Mouse (Mus musculus) adrenal gland, postnatal 25 days (tissue): ENCODE measurements around the gene Gm42715. TPM values are rescaled to one million over a fixed set of nuclear protein-coding genes. Genes with fewer than 3 reads are reported as not detected.

ENCODE experiments used
- DNase-seq: peaks from one replicate; pipeline ENCODE4 v3.0.0; 2021; ENCODE audit warnings: mixed read lengths
- total RNA-seq: library from RNA; stranded (reverse); gene quantifications from 2 replicates; pipeline ENCODE4 v1.2.3, GENCODE M21; 2021

Gm42715 gene
- total RNA-seq, 1 experiment from 2014 or later: 21.7 TPM

DNA sequence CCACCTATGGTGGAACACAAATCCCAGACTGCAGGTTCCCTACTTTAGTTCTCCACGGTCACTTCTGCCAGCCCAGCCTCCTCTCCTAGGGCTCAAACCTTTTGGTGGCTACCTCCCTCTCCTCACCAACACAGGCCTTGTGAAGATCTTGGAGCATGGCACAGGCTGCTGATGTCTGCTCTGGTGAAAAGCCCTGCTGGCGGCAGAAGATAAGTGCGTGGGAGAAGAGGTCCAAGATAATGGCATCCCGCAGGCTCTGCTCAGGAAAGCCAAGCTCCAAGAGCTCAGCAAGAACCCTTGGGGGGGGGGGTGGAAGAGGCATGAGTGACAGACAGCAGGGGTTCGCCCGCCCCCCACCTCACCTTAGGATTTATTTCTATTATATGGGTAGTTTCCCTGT, 66.8 kb downstream of the Gm42715 start:
- no peak for DNase-seq

DNA sequence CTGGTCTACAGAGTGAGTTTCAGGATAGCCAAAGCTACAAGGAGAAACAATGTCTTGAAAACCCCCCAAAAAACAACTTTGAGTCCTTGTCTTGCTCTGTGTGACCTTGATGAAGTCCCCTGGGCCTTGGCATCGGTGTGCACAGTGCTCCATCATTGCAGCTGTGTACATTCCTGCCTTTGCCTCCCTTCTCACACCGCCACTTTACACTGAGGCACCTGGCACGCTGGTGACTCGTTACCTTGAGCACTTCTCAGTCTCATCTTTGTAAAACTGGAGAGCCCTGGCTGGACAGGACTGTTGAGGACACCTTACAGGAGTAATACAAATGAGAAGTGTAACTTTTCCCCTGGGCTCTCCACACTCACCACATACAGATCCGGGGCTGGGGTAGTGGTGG, 67.8 kb downstream of the Gm42715 start:
- no peak for DNase-seq

DNA sequence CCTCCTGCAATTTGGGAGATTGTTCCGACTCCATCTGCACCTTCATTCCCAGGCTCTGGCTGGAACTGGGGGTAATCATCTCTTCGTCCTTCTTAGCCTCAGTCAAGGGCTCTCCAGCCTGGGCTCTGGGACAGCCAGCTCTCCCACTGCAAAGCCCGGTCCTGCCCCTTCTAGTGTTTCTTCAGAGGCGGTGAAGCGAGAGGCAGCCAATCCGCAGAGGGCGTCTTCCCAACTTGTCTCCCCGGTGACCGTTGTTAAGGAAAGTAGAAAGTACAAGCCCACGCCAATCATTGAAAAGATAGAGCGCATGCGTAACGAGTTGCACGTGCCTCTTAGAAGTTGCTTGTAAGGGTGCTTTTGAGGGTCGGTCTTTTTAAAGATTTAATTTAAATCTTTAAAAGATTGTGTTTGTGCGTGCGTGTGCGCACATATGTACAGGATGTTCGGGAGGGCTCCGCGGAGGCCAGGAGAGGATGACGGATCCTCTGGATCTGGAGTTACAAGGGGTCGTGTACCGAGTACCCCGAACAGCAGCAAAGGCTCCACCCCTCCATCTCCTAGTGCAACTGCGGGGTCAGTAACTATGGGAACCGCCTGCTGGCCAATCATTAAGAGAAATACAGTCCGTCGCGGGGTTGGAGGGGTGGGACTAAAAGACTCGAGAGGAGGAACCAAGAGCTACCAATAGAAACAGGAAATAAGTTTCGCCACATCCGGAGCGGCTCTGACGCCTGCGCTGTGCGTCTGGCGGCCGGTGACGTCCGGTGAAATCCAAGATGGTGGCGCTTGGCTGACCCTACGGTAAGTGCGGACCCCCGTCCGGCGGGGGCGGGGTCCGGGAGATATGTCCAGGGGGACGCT, 68.9 kb downstream of the Gm42715 start, which contains the start of the genes Ccdc189 and Rnf40:
Gene Ccdc189, minus strand, starts transcription at position 585 of the 861 bp plus-strand sequence.
Gene Rnf40, plus strand, starts transcription at position 757 of the 861 bp plus-strand sequence.
- DNase-seq: peak; percentile 89

DNA sequence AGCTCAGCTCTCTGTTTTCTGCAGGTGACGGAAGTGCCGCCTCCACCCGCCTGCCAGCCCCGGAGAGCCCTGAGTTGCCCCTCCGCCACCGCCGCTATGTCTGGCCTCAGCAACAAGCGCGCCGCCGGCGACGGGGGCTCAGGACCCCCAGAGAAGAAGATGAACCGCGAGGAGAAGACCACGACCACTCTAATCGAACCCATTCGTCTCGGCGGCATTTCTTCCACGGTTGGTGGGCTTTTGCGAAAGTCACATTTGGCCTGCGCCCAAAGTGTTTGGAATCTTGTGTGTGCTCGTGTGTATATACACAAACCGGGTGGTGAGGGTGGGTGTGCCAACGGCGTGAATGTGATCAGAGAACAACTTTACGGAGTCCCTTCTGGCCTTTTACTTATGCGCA, 69.5 kb downstream of the Gm42715 start:
- DNase-seq: no peak

DNA sequence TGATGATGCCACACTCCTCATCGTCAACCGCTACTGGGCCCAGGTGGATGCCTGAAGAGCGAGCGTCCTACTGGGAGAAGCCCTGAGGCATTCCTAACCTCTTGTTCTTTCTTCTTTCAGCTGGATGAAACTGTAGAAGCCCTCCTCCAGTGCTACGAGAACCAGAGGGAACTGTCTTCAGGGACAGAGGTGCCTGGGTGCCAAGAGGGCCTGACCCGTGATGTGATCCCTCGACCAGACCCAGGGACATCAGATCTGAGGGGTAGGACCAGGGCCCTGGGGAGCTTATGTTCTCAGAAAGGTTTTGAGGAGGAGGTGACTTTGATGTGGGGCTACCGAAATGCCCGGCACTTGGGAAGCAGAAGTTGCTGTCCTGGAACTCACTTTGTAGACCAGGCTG, 70.3 kb downstream of the Gm42715 start:
- DNase-seq: no peak

DNA sequence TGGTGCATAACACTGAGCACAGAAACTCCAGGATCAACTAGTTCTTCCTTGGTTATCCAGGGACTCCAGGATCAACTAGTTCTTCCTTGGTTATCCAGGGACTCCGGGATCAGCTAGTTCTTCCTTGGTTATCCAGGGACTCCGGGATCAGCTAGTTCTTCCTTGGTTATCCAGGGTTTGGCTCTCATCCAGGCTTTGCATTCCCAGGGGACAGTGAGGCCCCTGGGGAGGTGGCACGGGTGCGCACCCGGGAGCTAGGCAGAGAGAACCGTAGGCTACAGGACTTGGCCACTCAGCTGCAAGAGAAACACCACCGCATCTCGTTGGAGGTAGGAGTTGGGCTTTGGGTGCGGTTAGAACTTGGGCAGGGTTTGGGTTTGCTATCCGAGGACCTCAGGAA, 71.7 kb downstream of the Gm42715 start:
- no peak for DNase-seq

DNA sequence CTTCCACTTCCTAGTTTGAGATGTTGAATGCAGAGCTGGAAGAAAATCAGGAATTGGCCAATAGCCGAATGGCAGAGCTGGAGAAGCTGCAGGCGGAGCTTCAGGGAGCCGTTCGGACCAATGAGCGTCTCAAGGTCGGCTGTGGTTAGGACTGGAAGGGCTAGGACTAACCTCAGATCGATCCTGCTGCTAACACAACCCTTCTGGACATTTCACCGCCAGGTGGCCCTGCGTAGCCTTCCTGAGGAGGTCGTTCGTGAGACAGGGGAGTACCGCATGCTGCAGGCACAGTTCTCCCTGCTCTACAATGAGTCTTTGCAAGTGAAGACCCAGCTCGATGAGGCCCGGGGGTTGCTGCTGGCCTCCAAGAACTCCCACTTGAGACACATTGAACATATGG, 73.2 kb downstream of the Gm42715 start:
- DNase-seq: no peak

DNA sequence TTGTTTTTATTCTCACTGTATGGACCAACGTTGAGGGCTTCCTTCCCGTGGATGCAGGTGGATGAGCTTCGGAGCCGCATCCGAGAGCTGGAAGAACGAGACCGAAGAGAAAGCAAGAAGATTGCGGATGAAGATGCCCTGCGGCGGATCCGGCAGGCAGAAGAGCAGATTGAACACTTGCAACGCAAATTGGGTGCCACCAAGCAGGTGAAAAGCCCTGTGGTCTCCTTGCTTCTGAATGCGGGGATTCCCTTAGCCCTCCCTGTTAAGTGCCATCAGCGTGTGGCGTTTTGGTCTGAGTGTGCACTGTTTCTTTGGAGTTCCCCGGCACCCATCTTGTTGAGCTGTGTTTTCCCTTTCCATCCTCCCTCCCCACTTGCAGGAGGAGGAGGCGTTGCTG, 77.4 kb downstream of the Gm42715 start:
- DNase-seq: no peak

DNA sequence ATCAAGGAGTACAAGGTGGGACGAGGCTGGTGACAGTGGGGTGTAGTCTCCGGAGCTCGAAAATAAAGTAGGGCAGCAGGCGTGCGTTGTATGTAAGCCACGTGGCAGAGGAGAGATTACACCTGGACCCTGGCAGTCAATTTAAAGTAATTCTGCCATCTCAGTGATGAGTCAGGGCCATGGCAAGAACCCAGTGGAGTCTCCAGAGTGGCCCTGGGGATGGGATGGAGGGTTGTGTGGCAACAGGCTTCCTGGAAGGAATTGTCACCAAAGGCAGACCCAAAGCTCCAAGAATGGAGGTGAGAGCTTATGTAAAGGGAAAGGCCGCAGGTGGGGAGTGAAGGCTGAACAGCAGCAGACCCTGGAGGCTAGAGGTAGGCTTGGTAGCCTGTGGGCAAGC, 81.2 kb downstream of the Gm42715 start:
- no peak for DNase-seq

DNA sequence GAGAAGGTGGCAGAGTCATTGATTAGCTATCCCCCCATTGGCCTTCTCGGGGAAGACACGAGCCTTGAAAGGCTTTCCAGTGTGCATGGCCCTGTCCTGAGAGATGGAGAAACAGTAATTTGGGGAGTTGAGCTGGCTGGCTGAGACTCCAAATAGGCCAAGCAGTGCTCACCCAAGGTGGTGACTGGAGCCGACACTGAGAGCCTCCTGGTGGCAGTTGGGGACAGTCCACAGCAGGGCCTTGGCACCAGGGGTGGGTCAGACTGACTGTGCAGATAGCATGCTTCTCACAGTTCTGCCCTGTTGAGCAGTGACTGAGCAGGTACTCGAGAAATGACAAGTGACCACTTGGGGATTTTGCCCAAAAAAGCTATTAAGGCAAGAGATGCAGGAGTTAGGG, 82.4 kb downstream of the Gm42715 start:
- DNase-seq: no peak

DNA sequence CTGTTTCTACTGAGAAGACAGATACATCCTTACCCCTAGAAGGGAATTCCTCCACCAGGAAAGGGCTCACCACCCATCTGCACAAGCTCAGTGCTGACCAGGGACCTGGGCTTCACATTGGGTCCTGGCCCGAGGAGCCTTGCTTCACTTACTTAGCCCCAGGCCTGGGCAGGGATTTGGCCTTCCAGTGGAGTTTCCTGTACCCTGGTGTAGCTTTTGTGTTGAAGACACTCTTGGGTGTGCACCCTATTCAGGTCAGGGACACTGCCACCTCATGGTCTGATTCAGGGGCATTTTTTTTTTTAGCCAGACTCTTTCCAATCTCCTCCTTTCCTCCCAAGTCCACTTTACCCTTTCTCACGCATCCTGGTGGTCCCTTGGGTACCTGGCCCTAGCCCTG, 83.5 kb downstream of the Gm42715 start:
- DNase-seq: no peak

DNA sequence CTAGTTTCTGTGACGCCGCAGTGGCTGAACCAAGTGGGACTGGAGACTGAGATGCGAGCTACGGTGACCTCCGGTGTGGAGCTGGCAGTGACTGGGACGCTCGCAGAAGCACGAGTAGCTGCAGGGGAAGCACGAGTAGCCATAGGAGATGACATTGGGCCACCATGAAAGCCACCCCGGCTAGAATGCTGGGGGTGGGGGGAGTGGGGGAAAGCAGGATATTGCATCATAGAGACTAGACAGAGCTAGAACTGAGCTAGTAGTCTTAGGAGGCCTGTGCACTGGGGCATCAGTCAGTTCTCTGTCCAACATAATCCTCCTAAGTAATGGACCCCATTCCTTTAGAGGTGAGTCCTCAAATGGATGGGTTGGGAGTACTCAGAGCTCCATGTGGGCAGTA, 84.9 kb downstream of the Gm42715 start:
- no peak for DNase-seq

DNA sequence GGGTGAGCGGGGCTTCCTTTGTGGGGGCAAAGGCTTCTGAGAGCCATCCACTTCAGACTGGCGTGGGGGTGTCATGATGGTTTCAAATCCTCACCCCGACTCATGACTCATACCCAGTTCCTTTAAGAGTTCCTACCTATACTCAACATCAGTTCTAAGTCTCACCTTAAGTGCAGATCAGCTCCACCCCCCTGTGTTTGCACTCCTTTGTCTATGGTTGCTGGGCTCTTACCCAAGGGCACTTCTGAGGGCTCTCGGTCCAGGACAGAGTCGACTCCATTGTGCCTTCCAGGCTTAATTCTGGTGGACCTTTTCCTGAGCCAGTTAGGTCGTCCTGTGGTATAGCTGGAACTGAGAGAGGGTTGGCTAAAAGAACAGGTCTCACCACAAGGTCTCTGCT, 87.8 kb downstream of the Gm42715 start:
- no peak for DNase-seq

DNA sequence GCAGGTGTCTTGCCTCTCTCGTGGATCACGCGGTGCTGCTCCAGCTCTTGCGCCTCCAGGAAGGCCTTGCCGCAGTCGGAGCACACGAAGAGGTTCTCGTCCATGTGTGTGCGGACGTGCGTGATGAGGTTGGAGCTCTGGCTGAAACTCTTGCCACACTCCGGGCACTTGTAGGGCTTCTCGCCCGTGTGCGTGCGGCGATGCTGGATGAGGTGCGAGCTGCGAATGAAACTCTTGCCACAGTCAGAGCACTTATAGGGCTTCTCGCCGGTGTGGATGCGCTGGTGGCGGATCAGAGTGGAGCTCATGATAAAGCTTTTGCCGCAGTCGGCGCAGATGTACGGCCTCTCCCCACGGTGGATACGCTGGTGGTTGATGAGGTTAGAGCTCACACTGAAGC, 91.6 kb downstream of the Gm42715 start:
- DNase-seq: no peak

DNA sequence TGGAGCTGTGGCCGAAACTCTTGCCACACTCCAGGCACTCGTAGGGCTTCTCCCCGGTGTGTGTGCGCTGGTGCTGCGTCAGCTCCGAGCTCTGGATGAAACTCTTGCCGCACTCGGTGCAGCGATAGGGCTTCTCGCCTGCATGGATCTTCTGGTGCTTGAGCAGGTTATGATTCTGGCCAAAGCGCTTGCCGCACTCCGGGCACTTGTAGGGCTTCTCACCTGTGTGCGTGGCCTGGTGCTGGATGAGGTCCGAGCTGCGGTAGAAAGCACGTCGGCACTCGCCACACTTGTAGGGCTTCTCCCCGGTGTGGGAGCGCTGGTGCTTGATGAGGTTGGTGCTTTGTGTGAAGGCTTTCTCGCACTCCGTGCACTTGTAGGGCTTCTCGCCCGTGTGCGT, 92.2 kb downstream of the Gm42715 start:
- no peak for DNase-seq

DNA sequence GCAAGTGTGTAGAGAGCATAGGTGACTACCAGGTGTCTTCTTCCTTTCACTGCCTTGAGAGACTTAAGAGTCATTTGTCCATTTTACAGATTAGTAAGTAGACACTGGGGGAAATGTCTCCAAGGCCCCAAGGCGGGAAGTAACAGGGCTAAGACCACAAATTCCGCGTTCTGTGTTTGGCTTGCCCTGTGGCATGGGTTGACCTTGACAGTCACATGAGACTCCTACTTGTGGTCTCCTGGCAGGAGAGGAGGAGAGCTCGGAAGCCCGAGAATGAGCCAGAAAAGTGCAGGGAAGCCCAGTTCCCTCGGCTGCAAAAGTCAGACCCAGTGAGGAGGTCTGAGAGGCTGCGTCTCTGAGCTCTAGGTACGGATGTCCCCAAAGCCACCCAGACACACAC, 94.1 kb downstream of the Gm42715 start:
- DNase-seq: no peak

DNA sequence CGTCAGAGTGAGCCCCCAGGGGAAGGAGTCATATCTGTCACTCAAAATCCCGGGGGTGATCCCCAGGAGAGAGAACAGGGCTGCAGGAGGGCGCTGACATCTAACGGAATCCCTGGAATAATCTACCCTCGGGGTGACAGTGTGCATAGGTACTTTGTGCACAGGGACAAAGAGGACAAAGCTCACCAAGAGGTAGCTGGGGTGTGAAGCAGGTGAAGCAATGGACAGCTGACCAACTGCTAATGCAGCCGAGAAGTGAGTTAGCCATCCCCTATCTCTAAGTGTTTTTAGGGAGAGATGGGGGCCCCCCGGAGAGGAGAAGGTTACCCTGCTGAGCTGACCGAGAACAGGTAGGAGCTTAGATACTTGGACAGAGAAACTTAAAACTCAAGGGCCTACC, 94.7 kb downstream of the Gm42715 start:
- no peak for DNase-seq

DNA sequence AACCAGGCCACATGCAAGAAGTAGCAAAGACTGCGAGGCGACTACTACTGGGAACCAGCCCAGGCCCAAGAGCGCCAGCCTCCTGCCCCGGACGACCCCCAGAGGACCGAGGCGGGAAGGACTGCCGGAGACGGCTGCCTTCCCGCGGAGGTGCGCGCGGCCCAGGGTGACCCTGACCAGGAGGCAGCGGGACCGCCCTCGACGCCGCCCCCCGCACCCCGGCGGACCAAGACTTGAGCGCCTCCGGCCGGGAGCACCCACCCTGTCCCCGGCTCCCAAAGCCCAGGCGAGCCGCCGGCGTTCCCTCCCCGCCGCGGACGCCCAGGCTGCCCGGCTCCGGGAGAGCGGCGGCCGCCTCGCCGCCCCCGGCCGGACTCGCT, 95.1 kb downstream of the Gm42715 start:
- DNase-seq: peak; percentile 77

DNA sequence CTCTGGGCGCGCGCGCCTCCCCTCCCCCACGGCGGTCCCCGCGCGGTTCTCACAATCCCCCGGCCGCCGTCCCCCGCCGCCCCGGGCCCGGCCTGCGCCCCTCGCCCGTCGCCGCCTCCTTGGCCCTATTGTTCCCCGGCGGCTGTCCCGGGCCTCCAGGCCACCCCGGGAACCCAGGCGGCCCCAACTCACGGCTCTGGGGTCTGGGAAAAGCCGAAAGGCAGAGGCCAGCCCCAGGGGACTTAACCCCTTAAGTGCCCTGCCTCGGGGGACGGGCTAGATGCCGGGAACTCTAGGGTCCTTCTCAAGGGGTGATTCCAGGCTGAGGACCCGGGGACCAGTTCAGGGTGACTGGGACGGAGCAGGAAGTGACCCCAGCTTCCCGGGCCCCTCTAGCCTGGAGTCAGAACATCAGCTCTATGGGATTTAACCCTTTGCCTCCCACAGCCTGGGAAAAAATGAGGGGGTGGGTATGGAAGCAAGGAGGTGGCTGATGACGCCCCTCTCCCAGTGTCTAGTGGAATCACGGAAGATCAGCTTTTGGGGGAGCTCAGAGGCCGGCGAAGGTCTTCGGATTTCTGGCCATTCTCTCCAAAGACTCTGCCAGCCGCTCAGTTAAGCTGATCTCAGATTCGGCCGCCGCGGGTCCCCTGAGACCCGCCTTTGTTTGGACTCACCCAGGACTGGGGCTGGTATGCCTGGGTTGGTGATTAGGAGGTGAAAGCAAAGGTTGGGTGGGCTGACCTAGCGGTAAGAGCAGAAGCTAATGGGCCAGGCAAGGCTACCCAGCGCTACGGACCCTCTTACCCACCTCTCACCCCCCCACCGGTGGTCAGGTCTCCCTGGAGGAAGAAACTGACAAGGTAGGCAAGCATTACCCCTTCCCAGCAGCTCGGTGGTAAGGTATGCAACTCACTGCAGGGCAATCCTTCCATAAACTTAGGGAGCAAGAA, 95.8 kb downstream of the Gm42715 start, which contains the start of gene Zfp629:
Gene Zfp629, minus strand, starts transcription at position 907 of the 953 bp plus-strand sequence.
- DNase-seq: peak; percentile 68

DNA sequence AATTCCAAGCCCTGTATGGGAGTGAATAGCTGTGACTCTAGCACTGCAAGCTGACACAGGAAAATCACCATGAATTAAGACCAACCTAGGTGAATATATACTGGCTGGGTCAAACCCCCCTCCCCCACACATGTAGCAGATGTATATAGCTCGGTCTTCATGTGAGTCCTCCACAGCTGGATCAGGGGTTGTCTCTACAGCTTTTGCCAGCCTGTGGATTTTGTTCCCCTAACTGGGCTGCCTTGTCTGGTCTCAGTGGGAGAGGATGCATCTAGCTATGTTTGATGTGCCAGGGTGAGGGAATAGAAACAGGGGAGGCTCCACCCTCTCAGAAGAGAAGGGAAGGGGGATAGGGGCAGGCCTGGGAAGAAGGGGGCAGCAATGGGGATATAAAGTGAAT, 97.0 kb downstream of the Gm42715 start:
- no peak for DNase-seq
